Mouse (Mus musculus) hindbrain, embryonic 10.5 days (tissue): ENCODE measurements at regions not wholly inside any gene's neighbourhood (a gene's known extent, or its start where the extent isn't known, plus 50 kb on each side); places are given as distances from the start of the nearest gene placed in this dataset.

Experiments
- DNase-seq: peaks from one replicate; pipeline ENCODE4 v3.0.0-alpha.2; 2017; ENCODE audit warnings: low spot score
- H3K27ac ChIP-seq: fragments of 300-500 bp; sonication (generic); 2 replicates; pipeline ENCODE4 v1.5.1; 2016; ENCODE audit warnings: mild to moderate bottlenecking, moderate library complexity
- H3K27me3 ChIP-seq: fragments of 300-500 bp; sonication (generic); 2 replicates; pipeline ENCODE4 v1.6.1; 2016; ENCODE audit warnings: mild to moderate bottlenecking; ENCODE audit not compliant: poor library complexity, insufficient read depth, severe bottlenecking
- H3K36me3 ChIP-seq: fragments of 300-500 bp; sonication (generic); 2 replicates; pipeline ENCODE4 v1.6.1; 2016; ENCODE audit warnings: mild to moderate bottlenecking, moderate library complexity
- H3K4me1 ChIP-seq: fragments of 300-500 bp; sonication (generic); replicated peaks from 2 replicates; pipeline ENCODE4 v1.6.1; 2016; ENCODE audit warnings: mild to moderate bottlenecking
- H3K4me3 ChIP-seq: fragments of 300-500 bp; sonication (generic); 2 replicates; pipeline ENCODE4 v1.5.1; 2016; ENCODE audit warnings: mild to moderate bottlenecking, moderate library complexity
- H3K9me3 ChIP-seq: fragments of 300-500 bp; sonication (generic); 2 replicates; pipeline ENCODE4 v1.6.1; 2016; ENCODE audit warnings: mild to moderate bottlenecking, moderate library complexity
- WGBS: fragments of 180-500 bp; shearing (Covaris S2); methylation state at CpG from one replicate; pipeline ENCODE4 v1.1.7; 2016; 5-methylcytosine and 5-hydroxymethylcytosine counted together

GRCm38 (mm10) chr16:8117543-8118167 is 307.3 kb downstream of the Tmem114 start:
- Histone ChIP-seq H3K4me3 (no peak overlapping the region), H3K27me3 (no peaks in the 10 kb centered on the region), H3K27ac (no peak overlapping the region), H3K9me3 (no peaks in the 10 kb centered on the region), H3K36me3 (no peaks in the 10 kb centered on the region), H3K4me1 (0 out of 2 replicates have a peak, but pooled peaks cover 5% of the 10 kb centered on the region)
- 63% methylated on average over 11 of the region's 11 CpGs for WGBS
- DNase-seq = peak; percentile 7

DNA sequence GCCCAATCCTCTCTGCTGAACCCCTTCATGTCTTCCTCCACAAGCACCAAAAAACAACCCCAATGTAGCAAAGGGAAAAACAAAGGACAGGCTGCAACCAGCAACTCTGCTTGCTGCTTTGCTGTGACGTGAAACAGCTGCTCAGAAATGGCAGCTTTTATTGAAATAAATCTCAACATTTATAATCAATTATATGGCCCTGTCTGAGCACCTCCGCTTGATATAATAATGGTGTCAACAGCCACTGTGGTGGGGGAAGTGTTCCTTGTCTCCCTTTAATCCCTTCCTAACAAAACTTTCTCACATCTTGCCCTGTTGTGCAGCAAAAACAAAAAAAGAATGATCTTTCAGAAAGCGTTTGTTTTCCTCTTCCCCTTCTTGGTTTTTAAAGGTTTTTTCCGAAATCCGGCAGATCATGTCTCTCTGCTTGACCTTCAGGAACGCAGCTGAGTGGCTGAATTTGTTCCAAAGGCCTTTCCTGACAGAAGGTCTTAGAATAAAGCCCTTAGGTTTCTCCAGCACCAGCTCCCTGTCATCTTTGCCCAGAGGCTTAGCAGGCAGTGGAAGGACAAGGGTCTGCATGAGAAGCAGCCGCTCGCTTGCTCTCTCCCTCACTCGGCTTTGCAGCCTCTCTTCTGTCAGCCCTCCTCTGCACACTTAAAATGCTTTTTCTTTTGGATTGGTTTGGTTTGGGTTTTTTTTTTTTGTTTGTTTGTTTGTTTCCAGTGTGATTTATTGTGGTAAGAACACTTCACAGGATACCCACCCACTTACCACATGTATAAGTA is 313.4 kb downstream of the Tmem114 start:
- no peak overlapping the region; the same call in 1 of the 2 replicates for H3K27ac ChIP-seq
- H3K36me3 ChIP-seq = no peaks in the 10 kb centered on the region
- no peaks in the 10 kb centered on the region for H3K27me3 ChIP-seq
- no peaks in the 10 kb centered on the region for H3K4me1 ChIP-seq
- 64% methylated on average over 9 of the region's 9 CpGs for WGBS
- H3K9me3 ChIP-seq = no peaks in the 10 kb centered on the region
- no peak overlapping the region for H3K4me3 ChIP-seq
- no peak for DNase-seq

GRCm38 (mm10) chr16:8108141-8109122 is 316.5 kb downstream of the Tmem114 start:
- no peak for DNase-seq

DNA sequence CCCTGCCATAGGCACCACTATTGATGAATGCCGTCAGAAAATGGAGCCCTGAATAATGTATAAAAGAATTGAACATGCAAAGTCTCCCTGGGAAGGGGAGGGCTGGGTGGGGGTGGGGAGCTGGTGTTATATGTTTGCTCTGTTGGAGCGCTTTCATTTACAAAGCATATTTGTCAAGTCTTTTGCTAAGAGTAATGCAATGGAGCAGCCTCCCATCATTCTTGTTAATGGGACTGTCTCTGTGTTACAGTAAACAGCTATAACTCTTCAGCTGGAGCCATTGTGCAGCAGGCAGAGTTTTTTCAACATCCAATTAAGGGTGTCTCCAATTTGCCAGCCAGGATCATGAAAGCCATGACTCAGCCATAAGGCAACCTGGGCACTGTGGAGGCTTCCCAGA is 345.9 kb downstream of the Tmem114 start:
- Histone ChIP-seq H3K4me3 (no peak overlapping the region), H3K27me3 (no peaks in the 10 kb centered on the region), H3K9me3 (no peaks in the 10 kb centered on the region), H3K4me1 (no peaks in the 10 kb centered on the region), H3K36me3 (no peaks in the 10 kb centered on the region), H3K27ac (no peak overlapping the region)
- 76% methylated on average over 2 of the region's 2 CpGs for WGBS
- DNase-seq = no peak

More at GRCm38 (mm10) chr16:8108141-8109122, 316.5 kb downstream of the Tmem114 start:
- H3K9me3 ChIP-seq = no peaks in the 10 kb centered on the region
- H3K4me3 ChIP-seq = no peak overlapping the region
- no peaks in the 10 kb centered on the region for H3K27me3 ChIP-seq
- H3K27ac ChIP-seq = no peak overlapping the region
- no peaks in the 10 kb centered on the region for H3K36me3 ChIP-seq
- H3K4me1 ChIP-seq = no peaks in the 10 kb centered on the region
- WGBS = 82% methylated on average over 19 of the region's 19 CpGs

DNA sequence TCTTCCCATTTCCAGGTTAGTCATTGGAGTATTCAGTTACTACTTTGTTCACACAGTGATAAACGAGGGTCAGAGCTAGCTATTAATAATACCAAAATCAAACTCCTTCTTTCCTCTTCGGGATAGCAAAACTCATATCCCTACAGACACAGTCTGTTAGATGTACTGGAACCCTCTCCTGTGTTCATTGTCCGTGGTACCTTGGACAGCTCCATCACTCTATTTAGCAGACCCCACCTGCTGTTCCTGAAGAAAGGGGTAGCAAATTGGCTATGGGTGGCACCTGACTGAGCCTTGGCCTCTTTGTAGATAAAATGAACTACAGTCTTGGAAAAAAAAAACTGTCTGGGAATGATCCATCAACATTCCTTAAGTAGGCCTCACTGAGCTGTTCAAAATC is 346.5 kb downstream of the Tmem114 start:
- DNase-seq = peak; percentile 3
- no peak overlapping the region for H3K4me3 ChIP-seq

DNA sequence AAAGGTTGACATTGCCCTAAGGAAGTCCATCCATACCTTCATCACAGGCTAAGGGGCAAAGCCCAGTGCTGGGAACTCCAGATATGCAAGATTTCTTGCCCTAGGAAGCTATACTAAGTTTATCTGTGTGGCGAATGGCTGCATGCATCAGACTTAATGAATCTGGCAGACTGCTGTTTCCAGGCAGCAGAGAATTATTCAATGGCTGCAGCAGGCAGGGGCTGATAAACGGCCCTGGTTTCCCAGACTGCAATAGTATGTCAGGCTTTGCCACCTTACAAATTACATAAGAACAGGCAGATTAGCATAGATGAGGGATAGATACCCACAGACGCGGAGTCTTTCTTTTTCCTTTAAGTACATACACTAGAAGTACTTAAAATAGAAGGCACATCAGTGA is 350.2 kb downstream of the Tmem114 start:
- DNase-seq = no peak

More for the DNA sequence above, 346.5 kb downstream of the Tmem114 start:
- WGBS = 63% methylated on average over 3 of the region's 3 CpGs
- Histone ChIP-seq H3K36me3 (no peaks in the 10 kb centered on the region), H3K27me3 (no peaks in the 10 kb centered on the region), H3K9me3 (no peaks in the 10 kb centered on the region), H3K4me1 (no peaks in the 10 kb centered on the region), H3K27ac (no peak overlapping the region)

DNA sequence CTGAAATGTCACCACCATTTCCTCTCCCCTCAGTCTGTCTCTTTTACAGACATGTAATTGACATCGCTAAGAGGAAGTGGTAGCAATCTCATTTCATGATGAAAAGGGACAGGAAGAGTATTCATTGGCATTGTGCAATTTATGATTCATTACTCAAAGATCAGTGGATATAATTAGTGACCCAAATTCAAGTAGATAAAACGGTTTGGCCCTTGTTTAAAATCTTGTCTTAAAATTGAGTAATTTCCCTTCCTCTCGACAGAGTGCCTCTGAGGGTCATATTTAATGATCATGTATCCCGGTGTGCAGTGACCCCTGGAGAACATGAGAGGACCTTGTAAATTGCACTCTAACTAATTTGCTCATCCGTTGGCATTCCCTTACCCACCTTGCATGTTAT is 371.0 kb downstream of the Tmem114 start:
- WGBS = 73% methylated on average over 5 of the region's 5 CpGs
- Histone ChIP-seq H3K9me3 (no peaks in the 10 kb centered on the region), H3K27me3 (no peaks in the 10 kb centered on the region), H3K27ac (no peak overlapping the region), H3K4me3 (no peak overlapping the region), H3K36me3 (no peaks in the 10 kb centered on the region), H3K4me1 (no peaks in the 10 kb centered on the region)
- DNase-seq = no peak

More for the DNA sequence above, 350.2 kb downstream of the Tmem114 start:
- no peaks in the 10 kb centered on the region for H3K9me3 ChIP-seq
- no peaks in the 10 kb centered on the region for H3K36me3 ChIP-seq
- WGBS = 78% methylated on average over 4 of the region's 4 CpGs
- no peaks in the 10 kb centered on the region for H3K27me3 ChIP-seq
- no peak overlapping the region for H3K4me3 ChIP-seq
- no peak overlapping the region for H3K27ac ChIP-seq
- no peaks in the 10 kb centered on the region for H3K4me1 ChIP-seq

GRCm38 (mm10) chr16:8008966-8009365 is 416.0 kb downstream of the Tmem114 start:
- 75% methylated on average over 3 of the region's 3 CpGs for WGBS

GRCm38 (mm10) chr16:8006631-8007030 is 418.3 kb downstream of the Tmem114 start:
- WGBS = 73% methylated on average over 3 of the region's 3 CpGs
- no peak for DNase-seq
- no peak overlapping the region for H3K27ac ChIP-seq
- no peaks in the 10 kb centered on the region for H3K36me3 ChIP-seq
- no peaks in the 10 kb centered on the region for H3K27me3 ChIP-seq
- H3K4me1 ChIP-seq = no peaks in the 10 kb centered on the region
- H3K9me3 ChIP-seq = no peaks in the 10 kb centered on the region
- H3K4me3 ChIP-seq = no peak overlapping the region

More at GRCm38 (mm10) chr16:8008966-8009365, 416.0 kb downstream of the Tmem114 start:
- no peak for DNase-seq
- H3K4me3 ChIP-seq = no peak overlapping the region
- no peaks in the 10 kb centered on the region for H3K9me3 ChIP-seq
- H3K27ac ChIP-seq = no peak overlapping the region
- H3K36me3 ChIP-seq = no peaks in the 10 kb centered on the region
- no peaks in the 10 kb centered on the region for H3K27me3 ChIP-seq
- no peaks in the 10 kb centered on the region for H3K4me1 ChIP-seq

DNA sequence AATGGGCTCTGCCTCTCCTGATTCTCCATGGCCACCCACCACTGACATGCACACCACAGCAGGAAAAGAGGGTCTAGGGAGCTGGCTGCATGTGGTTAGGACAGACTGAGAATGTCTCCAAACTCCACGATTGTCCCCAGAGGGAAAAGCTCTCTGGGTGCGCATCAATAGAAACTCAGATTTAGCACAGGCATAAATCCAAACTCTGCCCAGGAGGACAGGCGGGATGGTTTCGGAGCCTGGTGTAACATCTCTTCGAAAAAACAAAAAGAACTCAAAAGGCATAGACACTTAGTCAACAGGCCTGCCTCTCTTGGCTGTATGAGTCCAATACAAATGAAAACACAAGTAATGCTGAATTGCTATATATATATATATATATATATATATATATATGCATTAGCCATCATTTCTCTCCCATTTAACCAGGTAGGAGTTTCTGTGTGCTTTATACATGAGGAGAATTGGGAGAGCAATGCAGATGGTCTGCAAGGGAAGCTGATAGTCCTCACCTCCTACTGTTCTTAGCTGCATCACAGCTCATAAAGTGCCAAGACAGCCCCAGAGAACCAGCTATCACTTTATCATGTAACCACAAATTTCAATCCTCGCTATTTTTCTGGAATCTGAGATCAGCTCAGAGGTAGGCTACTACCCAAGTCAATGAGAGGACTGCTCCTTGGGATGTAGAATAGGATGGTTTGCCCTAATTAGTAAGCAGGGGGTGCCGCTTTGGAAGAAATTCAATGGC is 422.4 kb downstream of the Tmem114 start:
- DNase-seq = no peak
- H3K27ac ChIP-seq = no peak overlapping the region
- no peak overlapping the region for H3K4me3 ChIP-seq
- no peaks in the 10 kb centered on the region for H3K27me3 ChIP-seq
- no peaks in the 10 kb centered on the region for H3K36me3 ChIP-seq
- 90% methylated on average over 7 of the region's 7 CpGs for WGBS
- no peaks in the 10 kb centered on the region for H3K4me1 ChIP-seq
- peaks cover 3% of the 10 kb centered on the region; the same call in 1 of the 2 replicates for H3K9me3 ChIP-seq

DNA sequence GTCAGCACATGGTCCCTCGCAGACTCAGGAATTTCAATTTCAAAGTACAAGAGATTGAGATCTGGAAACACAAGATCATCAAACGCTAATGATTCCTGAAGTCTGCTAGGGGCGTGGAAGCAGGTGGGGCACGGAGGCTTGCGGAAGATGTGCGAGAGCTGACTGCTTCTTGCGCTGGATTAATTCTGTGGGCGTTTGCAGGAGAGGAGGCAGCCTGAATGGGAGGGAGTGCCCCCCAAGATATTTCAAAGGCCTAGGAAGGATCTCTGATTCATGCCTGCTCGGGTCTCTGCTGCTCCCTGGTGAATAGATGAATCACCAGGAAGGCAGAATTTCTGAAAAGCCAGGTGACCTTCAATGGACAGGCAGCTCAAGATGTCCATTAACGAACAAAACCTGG is 442.1 kb downstream of the Tmem114 start:
- no peaks in the 10 kb centered on the region for H3K27me3 ChIP-seq

GRCm38 (mm10) chr16:7978466-7978865 is 446.5 kb downstream of the Tmem114 start:
- no peak overlapping the region for H3K27ac ChIP-seq
- no peak overlapping the region for H3K4me3 ChIP-seq
- H3K36me3 ChIP-seq = no peaks in the 10 kb centered on the region
- no peaks in the 10 kb centered on the region for H3K9me3 ChIP-seq
- 79% methylated on average over 6 of the region's 6 CpGs for WGBS
- no peaks in the 10 kb centered on the region for H3K4me1 ChIP-seq
- no peak for DNase-seq
- H3K27me3 ChIP-seq = no peaks in the 10 kb centered on the region

More for the DNA sequence above, 442.1 kb downstream of the Tmem114 start:
- H3K4me1 ChIP-seq = no peaks in the 10 kb centered on the region
- DNase-seq = no peak
- no peak overlapping the region for H3K27ac ChIP-seq
- no peaks in the 10 kb centered on the region for H3K36me3 ChIP-seq
- H3K9me3 ChIP-seq = no peaks in the 10 kb centered on the region
- 55% methylated on average over 10 of the region's 10 CpGs for WGBS
- no peak overlapping the region for H3K4me3 ChIP-seq
